Mouse (Mus musculus) thymus, postnatal 10 days (tissue): Measurements from ENCODE around the gene Map3k14.

Experiments
- DNase-seq, 2 experiments: peaks; one replicate each; pipeline ENCODE4 v3.0.0; 2021; ENCODE audit warnings: low spot score in 2 of 2

Gene Map3k14

DNA sequence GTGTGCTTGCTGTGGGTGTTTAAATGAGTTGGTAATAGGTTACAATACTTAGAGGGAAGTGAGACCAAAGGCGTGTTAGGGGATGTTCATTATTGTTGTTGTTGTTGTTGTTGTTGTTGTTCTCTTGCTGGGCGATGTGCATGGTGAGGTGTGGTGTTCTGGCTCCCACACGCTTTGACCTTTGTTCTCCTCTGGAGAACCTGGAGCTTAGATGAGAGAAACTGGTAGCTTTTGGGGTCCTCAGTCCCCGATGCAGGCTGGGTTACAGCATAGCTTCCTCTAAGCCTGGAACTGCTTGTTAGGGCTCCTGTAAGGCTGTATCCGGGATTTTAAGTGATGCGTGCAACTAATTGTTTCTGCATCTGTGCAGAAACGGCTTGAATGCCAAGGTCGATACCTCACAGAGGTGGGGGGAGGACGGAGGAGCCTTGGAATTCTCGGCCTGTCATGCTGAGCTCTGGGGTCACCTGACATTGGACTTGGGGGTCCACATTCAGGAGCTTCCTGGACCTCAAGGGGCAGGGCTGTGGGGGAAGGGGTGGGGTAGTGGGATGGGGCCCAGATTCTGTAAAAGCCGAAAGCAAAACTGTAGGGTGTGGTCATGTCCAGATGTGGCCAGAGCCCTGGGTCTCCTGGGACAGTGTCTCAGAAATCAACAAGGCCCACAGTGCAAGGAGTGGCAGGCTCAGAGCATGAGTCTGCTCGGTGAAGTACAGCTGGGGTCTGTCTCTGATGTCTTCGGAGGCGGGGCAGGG, 91.4 kb downstream of the Map3k14 start:
- no peak for DNase-seq

GRCm38 (mm10) chr11:103174891-103175391, 92.3 kb downstream of the Map3k14 start:
- DNase-seq = peak; percentile 89 to 95

DNA sequence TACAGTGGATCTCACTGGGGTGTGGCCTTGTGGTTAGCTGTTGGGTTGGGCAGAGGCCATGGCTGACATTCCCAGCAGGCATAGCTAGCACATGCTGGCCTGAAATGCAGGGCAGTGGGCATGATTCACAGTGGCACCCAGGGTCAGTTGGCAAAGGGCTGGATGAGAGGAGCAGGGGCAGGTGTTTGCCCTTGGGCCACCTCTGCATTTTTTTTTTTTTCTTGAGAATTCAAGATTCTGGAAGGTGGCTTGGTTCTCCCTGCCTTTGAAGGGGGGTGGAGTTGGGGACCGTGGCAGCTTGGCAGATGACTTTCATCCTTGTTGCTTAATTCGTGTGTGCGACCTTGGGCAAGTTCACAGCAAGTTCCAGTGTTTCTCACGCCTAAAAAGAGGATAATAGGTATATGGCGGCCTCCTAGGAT, 92.8 kb downstream of the Map3k14 start:
- no peak for DNase-seq

DNA sequence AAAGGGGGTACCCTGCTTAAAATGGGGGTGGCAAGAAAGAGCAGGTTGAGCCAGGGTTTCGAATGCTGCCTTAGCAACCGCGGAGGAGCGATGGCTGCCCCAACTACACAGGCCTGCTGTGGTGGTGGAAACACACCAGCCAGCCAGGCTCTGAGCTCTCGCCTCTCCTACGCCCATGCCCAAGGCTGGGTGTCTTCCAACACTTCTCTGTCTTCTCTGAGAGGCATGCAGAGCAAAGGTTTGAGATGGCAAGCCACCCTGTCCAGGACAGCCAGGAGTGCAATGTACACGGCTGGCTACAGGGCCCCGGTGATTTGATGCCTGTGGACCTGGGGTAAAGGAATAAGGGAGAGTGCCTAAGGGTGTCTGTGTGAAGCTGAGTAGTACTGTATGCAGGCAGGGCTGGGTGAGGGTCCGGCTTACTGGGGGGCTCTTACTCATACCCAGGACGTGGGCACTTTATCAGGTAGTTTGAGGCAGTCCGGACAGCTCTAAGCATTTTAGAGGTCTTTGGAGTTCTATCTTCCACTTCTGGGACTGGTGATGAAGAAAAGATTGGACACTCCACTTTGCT, 93.4 kb downstream of the Map3k14 start:
- no peak for DNase-seq

DNA sequence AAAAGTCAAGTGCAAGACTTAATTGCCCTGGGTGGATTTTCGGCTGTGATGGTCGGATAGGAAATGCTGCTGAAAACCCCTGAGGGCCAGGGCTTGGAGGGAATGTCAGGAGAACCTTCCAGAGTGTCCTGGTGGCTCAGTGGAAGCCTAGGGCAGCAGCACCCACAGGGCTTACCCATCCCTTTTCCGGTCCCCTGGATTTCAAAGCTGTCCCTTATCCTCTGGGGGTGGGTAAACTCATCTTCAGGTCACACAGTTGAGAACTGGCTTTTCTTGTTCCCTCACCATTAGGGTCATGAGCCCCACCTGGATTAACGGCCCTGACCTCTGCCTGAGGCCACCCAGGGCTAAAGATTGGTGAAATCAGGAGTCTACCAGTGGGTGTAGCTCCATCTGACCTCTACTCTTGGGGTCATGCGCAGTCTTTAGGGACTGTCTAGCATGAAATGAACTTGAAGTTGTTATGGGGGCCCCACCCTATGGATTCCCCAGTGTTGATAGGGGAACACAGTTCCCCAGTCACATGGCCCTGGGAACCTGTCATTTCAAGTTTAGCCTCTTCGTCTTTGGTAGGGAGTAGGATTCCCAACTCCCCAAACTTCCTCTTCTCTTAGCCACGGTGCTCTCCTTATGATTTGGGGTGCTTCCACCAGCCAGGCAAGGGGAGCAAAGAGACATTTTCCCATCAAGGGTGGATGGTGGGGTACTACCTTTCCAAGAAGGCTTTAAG, 94.1 kb downstream of the Map3k14 start:
- DNase-seq = no peak

- no peak for DNase-seq
These were observed 94.8 kb downstream of the Map3k14 start for GRCm38 (mm10) chr11:103172392-103173040.

DNA sequence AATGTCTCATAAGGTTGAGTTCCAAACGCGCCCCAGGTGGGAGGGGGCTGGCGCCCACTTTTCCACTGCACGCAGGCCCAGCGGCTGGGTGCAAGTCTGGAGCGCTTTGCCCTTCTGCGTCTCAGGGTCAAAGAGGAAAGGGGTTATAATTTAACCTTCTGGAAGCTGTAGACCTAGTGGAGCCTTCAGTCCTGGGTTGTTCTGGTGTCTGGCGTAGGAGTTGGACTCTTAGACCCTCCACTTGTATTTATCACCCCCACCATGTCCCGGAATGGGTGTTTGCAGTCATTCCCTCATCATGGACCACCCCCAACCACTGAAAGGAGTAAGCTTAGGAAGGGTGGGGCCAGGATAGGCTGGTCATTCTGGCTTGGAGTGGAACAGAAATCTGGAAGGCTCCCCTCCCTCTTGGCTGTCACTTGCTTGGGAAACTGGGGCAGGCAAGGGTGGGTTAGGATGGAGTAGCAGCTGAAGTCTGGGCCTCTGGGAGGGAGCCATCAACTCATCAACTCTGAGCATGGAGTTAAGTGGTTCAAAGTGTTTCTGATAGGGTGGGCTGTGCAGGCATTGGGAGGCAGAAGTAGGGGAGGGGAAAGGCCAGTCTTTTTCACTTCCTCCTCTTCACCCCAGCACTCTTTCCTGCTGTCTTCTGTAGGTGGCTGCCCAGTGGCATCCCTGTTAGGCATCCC, 95.4 kb downstream of the Map3k14 start:
- no peak for DNase-seq

GRCm38 (mm10) chr11:103171286-103171620, 96.0 kb downstream of the Map3k14 start:
- DNase-seq = peak; percentile 49 to 53

GRCm38 (mm10) chr11:103170494-103171285, 96.6 kb downstream of the Map3k14 start, which contains the start of gene Fmnl1:
Gene Fmnl1, plus strand, starts transcription at chr11:103171107.
- peak; percentile 80 to 84 for DNase-seq

DNA sequence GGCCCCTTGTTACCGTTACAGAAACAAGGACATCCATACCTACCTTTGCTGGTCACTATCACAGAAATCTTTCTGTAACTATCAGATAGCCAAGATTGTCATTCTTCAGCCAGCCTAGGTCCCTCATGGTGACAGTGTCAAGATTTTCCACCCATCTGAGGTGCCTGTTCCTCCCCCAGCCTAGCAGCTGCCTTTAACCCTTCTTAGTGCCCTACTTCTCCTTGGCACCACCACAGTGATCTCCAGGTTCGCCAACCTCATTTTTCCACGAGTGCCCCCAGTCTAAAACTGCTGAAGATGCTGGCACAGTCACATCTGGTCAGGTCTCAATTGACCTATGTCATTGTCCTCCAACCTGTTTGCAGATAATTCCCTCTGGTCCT, 97.2 kb downstream of the Map3k14 start:
- DNase-seq = peak in 1 of 2 experiments; percentile 47
